ENCODE assay signal across 34 mouse cellular contexts in the genomic region with DNA sequence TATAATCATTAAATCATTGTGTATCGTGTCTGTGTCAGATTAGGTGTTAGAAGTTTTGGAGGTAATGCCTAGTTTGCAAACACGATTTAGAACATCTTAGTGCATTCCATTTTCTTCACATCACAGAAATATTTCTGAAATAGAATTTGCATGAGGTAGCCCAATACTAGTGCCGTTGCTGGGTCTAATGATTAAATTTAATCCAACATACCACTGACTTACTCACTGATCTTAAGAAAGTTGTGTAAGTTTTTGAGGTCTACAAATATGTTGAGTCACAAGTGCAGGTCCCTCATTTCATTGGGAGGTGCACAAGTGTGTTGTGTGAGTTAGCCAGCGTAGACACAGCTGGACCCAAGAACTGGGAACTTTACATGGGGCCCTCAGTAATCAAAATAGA. TPM values are rescaled to one million over a fixed set of nuclear protein-coding genes. Genes with fewer than 3 reads are reported as not detected.
"Had no signal": no experiment of that assay in that cellular context is flagged by ENCODE, and none has a peak within 500 bp of the region (broad histone marks: within the 10 kb centered on the region; RNA-seq: fewer than 3 reads in every experiment).

No protein-coding gene starts in this region.

- H3K4me1 ChIP-seq: limb, embryonic 15.5 days; liver, embryonic 12.5 days; liver, embryonic 13.5 days; liver, embryonic 15.5 days; lung, embryonic 15.5 days; megakaryocyte, embryonic 14.5 days; midbrain, embryonic 10.5 days; midbrain, embryonic 12.5 days; midbrain, embryonic 13.5 days; midbrain, embryonic 15.5 days; neural tube, embryonic 12.5 days had no signal

- H3K27ac ChIP-seq: limb, embryonic 12.5 days; limb, embryonic 15.5 days; liver, embryonic 12.5 days; liver, embryonic 13.5 days; liver, embryonic 14.5 days; liver, embryonic 15.5 days; lung, embryonic 15.5 days; macrophage; midbrain, embryonic 10.5 days; midbrain, embryonic 12.5 days; midbrain, embryonic 13.5 days; midbrain, embryonic 15.5 days; neural tube, embryonic 12.5 days had no signal

- ATAC-seq: liver, embryonic 12.5 days; liver, postnatal 0 days; lung, postnatal 0 days; midbrain, embryonic 13.5 days; midbrain, embryonic 15.5 days; midbrain, embryonic 16.5 days had no signal

- DNase-seq: left cerebral cortex, postnatal 4 days; liver; liver, embryonic 13.5 days; liver, postnatal 0 days; lung, adult 18-20 months; lung, adult 2 months; lung, embryonic 14.5 days; lung, postnatal 10 days; lung, postnatal 14 days; lung, postnatal 36 days; lung, postnatal 4 days; midbrain, embryonic 14.5 days had no signal

- H3K9ac ChIP-seq: limb, embryonic 12.5 days; limb, embryonic 15.5 days; liver, embryonic 12.5 days; liver, embryonic 13.5 days; liver, embryonic 14.5 days; liver, embryonic 15.5 days; liver, postnatal 0 days; lung, embryonic 14.5 days; lung, embryonic 15.5 days; midbrain, embryonic 12.5 days; midbrain, embryonic 13.5 days; midbrain, embryonic 15.5 days; neural tube, embryonic 12.5 days had no signal

- H3K36me3 ChIP-seq: limb, embryonic 12.5 days; limb, embryonic 15.5 days; liver, embryonic 12.5 days; liver, embryonic 13.5 days; liver, embryonic 15.5 days; lung, embryonic 15.5 days; midbrain, embryonic 10.5 days; midbrain, embryonic 12.5 days; midbrain, embryonic 13.5 days; midbrain, embryonic 15.5 days; neural tube, embryonic 12.5 days had no signal

- H3K9me3 ChIP-seq: limb, embryonic 12.5 days; limb, embryonic 15.5 days; liver, embryonic 12.5 days; liver, embryonic 13.5 days; liver, embryonic 15.5 days; lung, embryonic 15.5 days; megakaryocyte, embryonic 14.5 days; midbrain, embryonic 10.5 days; midbrain, embryonic 12.5 days; midbrain, embryonic 13.5 days; midbrain, embryonic 15.5 days; neural tube, embryonic 12.5 days had no signal

- H3K27me3 ChIP-seq: limb, embryonic 12.5 days; limb, embryonic 15.5 days; liver, embryonic 12.5 days; liver, embryonic 13.5 days; liver, embryonic 15.5 days; lung, embryonic 15.5 days; megakaryocyte, embryonic 14.5 days; midbrain, embryonic 12.5 days; midbrain, embryonic 13.5 days; midbrain, embryonic 15.5 days; neural tube, embryonic 12.5 days had no signal

- H3K4me3 ChIP-seq: limb, embryonic 12.5 days; limb, embryonic 15.5 days; liver, embryonic 12.5 days; liver, embryonic 13.5 days; liver, embryonic 15.5 days; lung, embryonic 15.5 days; megakaryocyte, embryonic 14.5 days; midbrain, embryonic 10.5 days; midbrain, embryonic 12.5 days; midbrain, embryonic 13.5 days; midbrain, embryonic 15.5 days; myocyte; neural tube, embryonic 12.5 days had no signal

- H3K4me2 ChIP-seq: limb, embryonic 12.5 days; limb, embryonic 15.5 days; liver, embryonic 11.5 days; liver, embryonic 12.5 days; liver, embryonic 13.5 days; liver, embryonic 15.5 days; lung, embryonic 14.5 days; lung, embryonic 15.5 days; midbrain, embryonic 11.5 days; midbrain, embryonic 12.5 days; midbrain, embryonic 13.5 days; midbrain, embryonic 15.5 days; neural tube, embryonic 12.5 days had no signal

RNA-seq across cellular contexts. Expression of a gene that starts 29.1 kb away (rescaled TPM):
- total RNA-seq: megakaryocyte progenitor cell, adult 5-6 weeks; megakaryocyte, adult 5-6 weeks; megakaryocyte-erythroid progenitor cell, adult 5-6 weeks; monocyte, adult 5-6 weeks had no signal
- polyA plus RNA-seq: macrophage had no signal
